1 mouse cellular context compared by ENCODE assay signal in the genomic region with DNA sequence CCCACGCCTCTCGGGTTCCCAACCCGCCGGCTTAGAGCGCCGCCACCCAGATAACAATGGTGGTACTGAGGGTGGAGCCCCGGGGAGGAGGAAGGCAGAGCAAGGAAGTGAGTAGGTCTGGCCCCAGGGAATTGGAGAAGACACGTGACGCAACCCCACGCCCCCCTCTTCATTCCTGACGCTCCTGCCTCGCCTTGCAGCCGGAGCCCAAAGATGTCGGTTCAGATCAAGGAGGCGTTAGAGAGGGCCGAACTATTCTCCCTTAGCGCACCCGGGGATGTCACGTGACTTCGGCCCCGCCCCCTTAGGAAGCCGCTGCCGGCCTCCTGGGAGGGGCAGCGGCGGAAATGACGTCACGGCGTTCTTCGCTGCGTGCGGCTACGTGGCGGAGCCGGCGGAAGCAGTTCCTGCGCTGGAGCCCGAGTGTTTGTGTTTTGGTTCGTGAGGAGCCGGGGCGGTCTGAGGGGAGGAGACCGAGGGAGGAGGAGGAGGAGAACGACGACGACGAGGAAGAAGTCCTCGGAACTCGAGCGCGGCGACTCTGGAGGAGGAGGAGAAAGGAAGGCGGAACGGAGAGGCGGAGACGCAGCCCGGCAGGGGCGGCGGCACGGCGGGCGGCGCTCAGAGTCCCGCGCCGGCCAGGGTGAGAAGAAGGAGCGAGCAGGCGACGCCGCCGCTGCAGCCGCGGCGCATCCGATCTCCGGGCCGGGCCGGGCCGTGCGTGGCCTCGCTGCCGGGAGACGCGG.
TF ChIP-seq lines count a peak whose summit lies in the region.

A gene (plus strand): TSS at position 377 of the 746 bp plus-strand sequence.

TF ChIP-seq in MEL, 35 proteins besides CTCF, POLR2A, EP300 and RAD21 (continued from another document):
- TF ChIP-seq E2F4 (IDR thresholded peaks at IDR 0.05; ENCODE audit: borderline replicate concordance, low read depth, low read length): no peak
- TF ChIP-seq BHLHE40 (IDR thresholded peaks at IDR 0.05; ENCODE audit: borderline replicate concordance, low read depth, low read length): peak; percentile 86
- TF ChIP-seq NRF1 (IDR thresholded peaks at IDR 0.05; ENCODE audit: insufficient read depth, low read depth, low read length, poor library complexity, severe bottlenecking): peak; percentile 57
- no peak for TF ChIP-seq ZNF384 (IDR thresholded peaks at IDR 0.05; ENCODE audit: low read depth, low read length)
- TF ChIP-seq HCFC1 (IDR thresholded peaks at IDR 0.05; ENCODE audit: low read depth, low read length): peak; percentile 91
- peak; percentile 62 for TF ChIP-seq NELFE (IDR thresholded peaks at IDR 0.05; ENCODE audit: low read depth, low read length)
- TF ChIP-seq UBTF (IDR thresholded peaks at IDR 0.05; ENCODE audit: borderline replicate concordance, insufficient read depth, low read depth, low read length): no peak
- peak; percentile 82 to 92 for TF ChIP-seq USF2 (IDR thresholded peaks at IDR 0.05; ENCODE audit: borderline replicate concordance in 1 of 2, insufficient read depth in 1 of 2, low read depth in 1 of 2, low read length in 2 of 2)
- TF ChIP-seq SIN3A (IDR thresholded peaks at IDR 0.05; ENCODE audit: low read length): peak; percentile 86
